Mouse (Mus musculus): ENCODE results near the gene Pknox2.

The Pknox2 gene

GRCm38 (mm10) chr9:37098600-37098999 is 48.6 kb downstream of the Pknox2 start:
- no peak for DNase-seq

- no peak for DNase-seq
Observed at GRCm38 (mm10) chr9:37094230-37094990, 52.8 kb downstream of the Pknox2 start.

- no peak for DNase-seq
Observed at GRCm38 (mm10) chr9:37093086-37093485, 54.1 kb downstream of the Pknox2 start.

- peak; percentile 50 to 68 for DNase-seq
Observed at GRCm38 (mm10) chr9:37089894-37090652, 57.1 kb downstream of the Pknox2 start.

DNA sequence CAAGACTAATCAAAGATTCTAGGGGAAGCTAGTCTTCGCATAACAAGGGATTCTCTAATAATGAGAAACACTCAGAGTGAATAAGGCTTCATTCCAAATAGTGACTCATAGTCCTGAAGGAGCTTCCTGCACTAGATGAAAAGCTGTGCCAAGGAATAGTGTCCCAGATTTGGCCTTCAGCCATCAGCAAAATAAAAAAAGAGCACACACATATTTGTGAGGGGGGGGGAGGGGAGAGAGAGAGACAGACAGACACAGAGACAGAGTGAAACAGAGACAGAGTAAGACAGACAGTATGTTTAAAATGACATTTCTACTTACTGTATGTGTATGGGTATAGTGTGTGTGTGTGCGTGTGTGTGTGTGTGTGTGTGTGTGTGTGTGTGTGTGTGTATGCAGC is 61.8 kb downstream of the Pknox2 start:
- no peak for DNase-seq

DNA sequence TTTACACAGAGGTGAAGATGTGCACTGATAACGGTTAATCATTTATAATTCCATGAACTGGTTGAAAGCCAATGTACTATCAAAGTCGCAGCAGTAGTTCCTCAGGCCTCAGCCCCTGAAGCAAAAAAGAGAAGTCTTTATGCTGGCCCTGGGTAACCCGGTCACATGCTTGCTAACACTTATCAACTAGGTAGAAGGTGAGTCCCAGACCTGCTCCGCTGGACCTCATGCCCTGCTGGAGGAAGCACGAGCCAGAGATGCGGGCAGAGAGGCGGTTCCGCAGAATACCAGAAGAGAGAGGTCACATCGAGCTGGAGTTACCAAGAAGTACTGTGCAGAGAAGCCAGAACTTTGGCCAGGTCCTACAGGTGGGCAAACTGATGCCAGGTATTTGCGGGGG is 65.0 kb downstream of the Pknox2 start:
- DNase-seq: no peak

DNA sequence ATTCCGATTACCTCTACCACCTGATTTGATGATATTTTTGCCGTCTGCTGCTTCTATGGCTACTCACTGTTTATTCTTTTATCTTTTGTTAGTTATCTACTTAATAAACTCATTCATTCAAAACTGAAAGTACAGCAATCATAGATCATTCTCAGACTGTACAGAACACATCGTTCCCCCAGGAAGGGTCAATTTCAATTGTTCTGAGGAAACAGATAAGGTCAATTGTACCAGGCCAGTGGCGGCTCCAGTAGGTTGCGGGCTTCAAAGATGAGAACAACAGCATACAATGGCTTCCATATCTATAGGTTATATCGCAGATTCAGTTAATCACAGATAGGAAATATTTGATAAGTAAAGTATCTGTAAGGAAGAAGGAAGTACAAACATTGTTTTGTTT is 66.9 kb downstream of the Pknox2 start:
- DNase-seq: no peak

DNA sequence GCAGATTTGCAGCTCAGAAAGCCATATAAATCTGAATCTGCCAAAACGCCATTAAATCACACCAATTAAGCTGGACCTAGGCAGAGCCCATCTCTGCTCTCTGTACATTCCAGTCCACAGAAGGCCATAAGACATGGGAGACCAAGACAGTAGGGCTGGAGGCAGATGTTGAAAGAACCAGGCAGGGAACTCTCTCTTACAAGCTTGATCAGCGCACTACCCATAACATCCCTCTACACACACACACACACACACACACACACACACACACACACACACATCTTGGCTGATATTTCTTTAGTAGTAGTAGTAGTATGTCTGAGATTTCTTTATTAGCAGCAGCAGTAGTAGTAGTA is 70.2 kb downstream of the Pknox2 start:
- no peak for DNase-seq

DNA sequence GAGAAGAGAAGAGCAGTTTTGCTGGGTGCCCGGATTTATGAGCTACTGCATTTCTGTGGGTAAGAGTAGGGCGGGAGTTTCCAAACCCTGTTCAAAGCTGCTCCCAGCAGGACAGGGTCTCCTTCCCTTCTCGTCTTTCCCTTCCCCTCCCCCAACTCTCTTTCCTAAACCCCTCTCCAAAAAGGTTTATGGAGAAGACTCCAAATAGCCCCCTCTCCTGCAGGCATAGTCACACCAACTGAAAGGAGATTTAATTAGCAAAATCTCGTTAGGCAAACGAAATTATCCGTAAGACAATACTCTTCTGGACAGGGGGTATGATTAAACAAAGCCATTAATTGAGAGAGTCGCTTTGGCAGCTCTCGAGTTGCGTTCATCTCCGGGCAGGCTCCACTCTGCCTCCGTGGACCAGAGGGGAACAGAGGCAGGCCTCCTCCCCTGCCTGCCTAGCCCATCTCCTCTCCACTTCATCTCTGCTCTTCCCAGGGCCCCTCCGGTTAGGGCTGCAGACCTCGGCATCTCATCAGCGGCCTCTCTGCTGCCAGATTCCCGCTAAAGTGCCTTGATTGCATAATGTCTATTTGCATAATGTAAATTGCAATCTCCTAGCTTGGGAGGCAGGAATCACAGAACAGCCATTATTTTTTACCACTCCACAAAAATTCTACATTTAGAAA is 70.7 kb downstream of the Pknox2 start:
- DNase-seq: no peak

GRCm38 (mm10) chr9:37075903-37076302 is 71.3 kb downstream of the Pknox2 start:
- DNase-seq: no peak

DNA sequence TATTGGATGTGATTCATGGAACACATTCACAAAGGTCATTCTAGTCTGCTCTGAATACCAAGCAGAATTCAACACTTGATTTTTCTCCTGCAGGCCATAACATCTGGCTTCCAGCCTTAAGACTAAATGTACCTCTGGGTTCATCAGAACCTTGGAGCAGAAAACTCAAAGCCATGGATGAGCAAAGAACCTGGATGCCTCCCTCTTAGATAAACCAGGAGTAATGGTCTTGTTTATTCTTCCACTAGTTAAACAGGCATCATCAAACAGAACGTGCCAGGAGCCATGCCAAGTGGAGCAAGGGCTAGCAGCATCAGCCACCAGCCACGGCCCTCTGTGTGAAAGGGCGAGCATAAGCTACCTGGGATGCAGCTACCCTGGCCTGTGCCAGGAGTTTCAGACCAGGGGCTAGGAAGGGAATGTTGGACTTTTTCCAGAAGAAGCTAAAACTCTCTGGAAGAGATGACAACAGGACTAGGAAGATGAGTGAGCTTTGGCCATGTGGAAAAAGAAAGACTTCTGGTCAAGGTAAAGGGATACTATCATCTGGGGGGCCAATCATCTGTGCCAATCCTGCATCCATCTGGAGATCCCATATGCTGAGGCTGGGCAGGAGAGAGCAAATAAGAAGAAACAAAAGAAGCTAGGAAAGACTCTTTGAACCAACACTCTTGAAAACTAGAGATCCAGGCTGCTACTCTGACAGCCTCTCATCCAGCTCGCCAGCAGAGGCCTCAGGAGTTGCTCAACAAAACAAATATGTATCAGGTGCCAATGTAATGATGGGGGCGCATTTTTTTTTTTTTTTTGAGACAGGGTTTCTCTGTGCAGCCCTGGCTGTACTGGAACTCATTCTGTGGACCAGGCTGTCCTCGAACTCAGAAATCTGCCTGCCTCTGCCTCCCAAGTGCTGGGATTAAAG is 77.6 kb downstream of the Pknox2 start:
- no peak for DNase-seq

- DNase-seq: no peak
Observed at GRCm38 (mm10) chr9:37067473-37067830, 79.8 kb downstream of the Pknox2 start.

DNA sequence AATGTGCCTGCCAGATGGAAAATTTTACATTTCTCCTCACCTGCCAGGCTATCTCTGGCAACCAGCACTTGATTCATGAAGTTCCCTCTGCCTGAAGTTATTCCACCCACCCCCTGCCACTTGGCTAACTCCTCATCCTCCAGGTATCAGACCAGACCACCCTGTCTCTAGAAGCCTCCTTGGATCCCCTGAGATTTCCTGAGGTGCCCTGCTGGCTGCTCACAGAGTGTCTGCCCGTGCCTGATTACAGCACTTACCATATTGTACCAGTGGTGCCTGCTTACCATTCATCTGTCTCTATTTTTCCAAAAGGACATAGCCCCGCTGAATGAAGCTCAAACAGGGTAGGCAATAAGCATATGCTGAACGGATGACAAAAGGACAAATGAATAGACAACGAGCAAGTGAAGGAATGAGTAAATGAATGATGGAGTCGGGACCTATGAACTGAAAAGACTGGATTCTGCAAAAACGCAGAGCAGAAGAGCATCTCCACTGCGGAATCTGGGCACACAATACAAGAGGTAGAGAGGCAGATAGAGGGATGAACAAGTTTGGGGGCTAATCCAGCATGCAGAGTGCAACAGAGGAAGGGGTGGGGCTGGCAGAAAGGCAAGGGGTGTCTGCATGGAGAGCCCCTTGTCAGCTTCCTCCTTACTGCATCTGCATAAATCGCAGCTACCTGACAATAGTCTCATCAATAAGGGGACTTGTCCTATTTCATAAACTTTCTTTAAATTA is 80.3 kb downstream of the Pknox2 start:
- no peak for DNase-seq

- DNase-seq: no peak
Observed at GRCm38 (mm10) chr9:37061627-37062026, 85.6 kb downstream of the Pknox2 start.

GRCm38 (mm10) chr9:37054703-37055102 is 92.5 kb downstream of the Pknox2 start:
- DNase-seq: peak; percentile 59 to 72

GRCm38 (mm10) chr9:37053601-37054512 is 93.3 kb downstream of the Pknox2 start:
- peak; percentile 86 to 89 for DNase-seq

DNA sequence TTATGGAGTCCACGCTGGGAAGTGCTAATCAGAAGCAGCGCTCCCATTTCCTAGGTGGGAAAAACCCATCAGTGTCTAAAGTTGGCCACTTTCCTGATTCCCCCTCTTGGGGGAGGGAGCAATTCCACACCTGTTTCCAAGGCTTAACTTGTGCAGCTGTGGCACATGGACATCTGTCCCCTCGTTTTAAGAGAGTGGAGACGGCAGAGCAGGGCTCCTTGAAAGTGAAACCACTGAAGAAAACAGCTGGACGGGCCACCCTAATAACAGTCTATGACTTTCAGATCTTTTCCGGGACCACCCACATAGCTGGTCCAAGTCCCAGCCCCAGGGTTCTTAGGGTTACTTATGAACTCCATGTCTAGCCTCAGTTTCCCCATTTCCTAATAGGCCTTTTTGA is 94.2 kb downstream of the Pknox2 start:
- peak; percentile 38 to 60 for DNase-seq

- DNase-seq: no peak
Observed at GRCm38 (mm10) chr9:37051669-37052068, 95.5 kb downstream of the Pknox2 start.

DNA sequence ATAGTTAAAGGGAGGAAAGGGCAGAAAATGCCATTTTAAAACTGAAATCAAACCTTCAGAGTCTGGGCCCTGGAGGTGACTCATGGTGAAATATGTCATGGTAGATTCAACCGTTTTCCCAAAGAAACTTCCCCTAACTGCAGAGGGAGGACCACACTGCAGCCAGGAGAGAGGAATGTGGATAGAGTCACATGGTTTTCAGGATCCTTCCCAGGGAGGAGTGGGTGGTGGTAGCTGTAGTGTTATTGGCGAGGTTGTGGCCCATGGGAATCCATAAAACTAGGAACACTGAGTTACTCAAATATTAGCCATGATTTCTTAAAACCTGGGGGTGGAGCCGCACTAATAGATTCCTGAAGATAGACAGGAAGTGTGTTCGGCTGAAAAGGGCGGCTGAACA is 99.7 kb downstream of the Pknox2 start:
- DNase-seq: no peak

DNA sequence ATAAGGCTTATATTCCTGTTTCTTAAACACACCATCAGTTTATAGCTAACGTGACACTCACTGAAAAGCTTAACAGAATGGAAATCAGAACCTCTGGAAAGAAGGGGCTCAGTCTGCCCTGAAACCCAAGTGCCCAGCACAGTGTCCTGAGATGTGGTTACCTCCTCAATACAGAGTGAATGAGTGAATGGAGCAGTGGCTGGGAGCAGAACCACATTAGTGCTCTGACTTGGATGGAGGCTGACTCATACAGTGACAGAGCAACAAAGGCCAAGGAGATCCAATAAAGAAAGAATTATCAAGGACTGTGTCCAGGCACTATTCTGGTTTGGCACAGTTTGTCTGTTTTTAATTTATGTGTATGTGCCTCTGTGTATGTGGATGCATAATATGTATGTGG is 101.3 kb downstream of the Pknox2 start:
- DNase-seq: no peak

GRCm38 (mm10) chr9:37044165-37044564 is 103.0 kb downstream of the Pknox2 start:
- no peak for DNase-seq
